Mouse (Mus musculus) left cerebral cortex, postnatal 36 days (tissue): ENCODE results near the gene Lrit3. TPM values are rescaled to one million over a fixed set of nuclear protein-coding genes. Genes with fewer than 3 reads are reported as not detected.
"Not testable (repeated sequence)": the region's sequence is repeated elsewhere in the genome, so short reads cannot be mapped to it uniquely, and the experiment has no call there.

Experiments used
- DNase-seq, 2 experiments: peaks; one replicate each; pipeline ENCODE4 v3.0.0; 2021 to 2022; ENCODE audit warnings: low spot score in 2 of 2, mixed read lengths in 1 of 2
- intact Hi-C: fragments of 180-260 bp; cut with DNase I; formaldehyde crosslinking; loops from one replicate; pipeline ENCODE4 v1.15.1; 2025
- total RNA-seq, 2 experiments: library from RNA; stranded (reverse); gene quantifications; 2 replicates each; pipeline ENCODE4 v1.2.3; 2021

Gene Lrit3
- total RNA-seq, 2 experiments from 2014 or later: not detected

DNA sequence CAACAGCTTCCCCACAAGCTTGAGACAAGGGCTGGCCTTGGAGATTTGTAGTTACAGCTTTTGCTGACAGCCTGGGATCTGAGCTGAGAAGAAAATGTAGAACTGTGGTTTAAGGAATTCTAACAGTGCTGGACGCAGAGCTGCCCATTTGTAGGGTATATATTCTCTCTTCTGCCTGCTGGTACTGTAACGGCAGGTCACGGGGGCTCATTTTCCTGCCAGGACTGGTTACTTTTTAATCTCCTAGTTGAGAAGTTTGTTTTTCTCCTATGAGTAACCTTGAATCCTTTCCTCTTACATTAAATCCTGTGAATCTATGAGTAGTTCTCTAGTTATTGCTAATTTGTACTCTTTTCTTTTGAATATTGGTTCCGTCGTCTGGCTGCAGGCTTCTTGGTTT lies 10.0 kb downstream of the Lrit3 start:
- intact Hi-C loops: no loop called here
- no peak for DNase-seq

DNA sequence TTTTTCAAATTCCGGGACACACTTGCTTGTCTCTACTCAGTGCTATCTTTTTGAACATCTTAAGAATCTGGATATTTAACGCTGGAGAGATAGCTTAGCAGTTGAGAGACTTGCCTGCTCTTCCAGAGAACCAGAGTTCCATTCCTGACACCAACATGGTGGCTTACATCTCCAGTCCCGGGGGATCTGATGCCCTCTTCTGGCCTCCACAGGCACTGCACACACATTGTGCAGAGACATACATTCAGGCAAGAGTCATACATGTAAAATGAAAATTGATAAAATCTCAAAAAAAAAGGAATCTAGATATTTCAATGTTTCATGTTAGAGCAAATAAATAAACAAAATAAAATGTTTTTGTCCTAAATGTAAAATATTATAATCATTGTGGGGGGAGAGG lies 21.1 kb downstream of the Lrit3 start:
- intact Hi-C loops: no loop called here
- DNase-seq: no peak

DNA sequence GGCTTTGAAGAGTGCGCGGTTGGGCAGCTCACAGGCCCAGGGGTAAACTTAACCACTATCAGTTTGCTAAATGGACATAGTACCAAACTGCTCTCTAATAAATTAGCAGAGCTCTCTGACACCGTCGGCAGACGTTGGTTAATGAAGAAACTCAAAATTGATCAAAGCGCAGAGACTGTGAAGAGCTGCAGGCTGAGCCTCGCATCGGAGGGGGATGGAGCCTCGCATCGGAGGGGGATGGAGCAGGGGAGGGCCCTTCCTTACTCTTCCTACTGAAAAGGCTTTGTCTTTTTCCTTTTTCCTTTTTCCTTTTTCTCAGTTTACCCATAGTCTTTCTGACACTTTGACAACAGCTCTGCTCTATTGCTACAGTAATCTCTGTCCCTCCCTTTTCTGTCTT lies 22.4 kb downstream of the Lrit3 start:
- intact Hi-C loops: no loop called here
- DNase-seq: no peak

DNA sequence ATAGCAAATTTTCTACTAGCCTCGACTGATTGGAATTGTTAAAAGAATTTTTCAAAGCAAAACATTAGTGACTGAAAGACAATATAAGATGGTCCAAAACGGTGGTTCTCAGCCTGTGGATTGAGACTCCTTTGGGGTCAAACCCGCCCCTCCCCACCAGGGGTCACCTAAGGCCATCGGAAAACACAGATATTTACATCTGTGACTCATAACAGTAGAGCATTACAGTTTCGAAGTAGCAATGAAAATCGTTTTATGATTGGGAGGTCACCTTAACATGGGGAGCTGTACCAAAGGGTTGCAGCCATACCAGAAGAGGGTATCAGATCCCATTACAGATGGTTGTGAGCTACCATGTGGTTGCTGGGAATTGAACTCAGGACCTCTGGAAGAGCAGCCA lies 32.6 kb downstream of the Lrit3 start:
- no peak for DNase-seq

DNA sequence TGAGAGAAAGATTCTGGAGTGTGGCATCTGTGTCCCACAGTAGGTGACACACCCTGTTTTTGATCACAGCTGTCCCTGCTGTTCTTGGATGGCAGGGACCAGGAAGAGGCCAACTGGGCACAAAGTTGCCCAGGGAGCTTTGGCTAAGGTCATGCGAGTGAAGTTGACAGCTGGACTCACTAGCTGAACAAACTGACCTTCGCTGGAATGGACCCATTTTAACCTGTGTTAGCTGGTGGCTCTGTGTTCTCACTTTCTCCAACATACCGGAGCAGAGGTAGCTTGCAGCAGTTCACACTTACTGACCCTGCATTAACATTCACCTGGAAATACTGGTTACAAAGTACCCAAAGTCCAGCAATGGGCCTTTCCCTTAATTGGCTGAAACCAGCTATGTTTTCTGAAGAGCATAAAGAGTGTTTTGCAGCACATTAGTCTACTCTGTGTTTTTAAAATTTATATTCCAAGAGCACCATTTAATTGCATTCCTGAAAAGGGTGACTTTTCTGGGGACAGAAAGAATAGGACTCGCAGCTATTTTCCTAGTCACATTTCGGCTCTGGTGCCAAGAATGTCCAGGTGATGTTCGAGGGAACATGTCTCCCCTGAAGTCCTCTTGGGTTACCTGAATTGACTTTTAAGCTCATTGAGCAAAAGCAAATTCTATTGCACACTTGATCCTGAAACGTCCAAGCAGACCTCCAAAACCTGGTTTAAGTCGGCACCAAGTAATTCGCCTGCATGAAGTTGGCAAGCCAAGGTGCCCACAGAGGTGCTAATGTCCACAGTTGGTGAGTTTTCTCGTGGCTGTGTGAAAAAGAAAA lies 36.6 kb downstream of the Lrit3 start:
- DNase-seq: no peak
- intact Hi-C loops: no loop called here

More for the DNA sequence above, 32.6 kb downstream of the Lrit3 start:
- intact Hi-C loops: no loop called here

DNA sequence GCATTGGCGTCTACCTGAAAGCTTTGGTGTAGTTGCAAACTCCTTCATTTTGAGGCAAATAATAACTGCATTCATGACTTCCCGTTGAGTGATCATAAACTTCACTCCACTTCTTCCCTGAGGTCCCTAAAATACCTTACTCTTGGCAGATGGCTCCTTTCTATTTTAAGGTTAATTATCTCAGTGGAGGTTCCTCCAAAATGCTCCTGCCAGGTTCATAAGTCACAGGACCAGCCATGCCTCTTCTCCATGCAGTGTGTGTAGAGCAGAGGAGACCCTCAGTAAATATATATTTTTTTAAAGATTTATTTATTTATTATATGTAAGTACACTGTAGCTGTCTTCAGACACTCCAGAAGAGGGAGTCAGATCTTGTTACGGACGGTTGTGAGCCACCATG lies 37.7 kb downstream of the Lrit3 start:
- intact Hi-C loops: no loop called here
- no peak for DNase-seq

DNA sequence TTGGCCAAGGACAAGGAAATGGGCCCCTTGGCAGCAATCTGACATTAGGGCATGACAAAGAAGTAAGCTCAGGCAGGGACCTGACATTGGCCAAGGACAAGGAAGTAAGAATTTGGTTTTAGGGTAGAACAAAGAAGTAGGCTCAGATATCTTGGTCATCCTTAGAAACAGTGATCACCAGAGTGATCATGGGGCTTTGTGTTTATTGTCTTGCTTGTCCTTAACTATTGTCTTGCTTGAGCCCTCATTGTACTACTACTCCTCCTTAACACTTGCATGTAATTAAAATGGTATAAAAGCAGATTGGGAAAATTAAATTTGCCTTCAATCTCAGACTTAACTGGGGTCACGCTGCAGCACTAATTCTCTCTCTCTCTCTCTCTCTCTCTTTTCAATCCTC lies 46.2 kb downstream of the Lrit3 start:
- DNase-seq, intact Hi-C loops: not testable (repeated sequence)

DNA sequence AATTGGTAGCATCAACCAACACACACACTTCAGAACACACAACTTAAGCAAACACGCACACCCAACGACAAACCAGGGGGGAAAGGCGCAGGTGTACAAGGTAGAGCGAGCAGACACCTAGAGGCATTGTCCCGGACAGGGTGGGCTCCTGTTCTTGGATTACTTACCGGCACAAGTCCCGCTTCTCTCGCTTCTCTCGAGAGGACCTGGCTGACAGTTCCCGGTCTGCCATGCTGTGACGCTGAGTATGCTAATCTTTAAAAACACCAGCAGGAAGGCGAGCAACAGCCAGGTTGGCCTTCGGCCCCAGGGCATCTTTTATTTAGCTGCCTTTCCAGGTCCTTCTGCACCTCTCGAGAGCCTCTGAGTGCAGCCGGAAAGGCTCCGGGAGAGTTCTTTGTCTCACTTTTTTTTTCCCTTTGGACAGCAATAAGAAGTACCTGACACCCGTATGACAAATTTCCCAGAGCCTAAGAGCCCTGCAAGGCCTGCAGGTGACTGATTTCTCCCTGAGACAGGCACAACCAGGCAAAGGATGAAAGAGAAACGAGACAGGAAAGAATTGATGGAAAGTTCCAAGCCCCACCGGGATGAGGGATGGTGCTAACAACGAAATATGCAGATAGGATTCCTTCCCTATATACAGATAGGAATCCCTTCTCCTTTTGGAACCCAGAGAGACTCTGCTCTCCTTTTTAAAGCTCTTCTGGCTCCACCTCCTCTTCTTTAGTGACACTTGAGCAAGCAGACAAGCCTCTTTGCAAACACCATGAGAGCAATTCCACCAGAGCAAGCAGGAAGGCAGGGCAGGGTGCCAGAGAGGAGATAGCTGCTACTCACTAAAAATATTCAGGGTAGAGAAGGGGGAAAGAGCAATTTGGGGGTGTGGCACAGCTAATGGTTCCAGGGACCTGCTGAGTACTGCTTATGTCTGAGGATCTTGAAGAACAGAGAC lies 48.9 kb downstream of the Lrit3 start, which contains the start of gene Egf:
Gene Egf (minus strand): TSS at position 667 of the 955 bp plus-strand sequence.
- intact Hi-C loops: no loop called here
- no peak for DNase-seq

DNA sequence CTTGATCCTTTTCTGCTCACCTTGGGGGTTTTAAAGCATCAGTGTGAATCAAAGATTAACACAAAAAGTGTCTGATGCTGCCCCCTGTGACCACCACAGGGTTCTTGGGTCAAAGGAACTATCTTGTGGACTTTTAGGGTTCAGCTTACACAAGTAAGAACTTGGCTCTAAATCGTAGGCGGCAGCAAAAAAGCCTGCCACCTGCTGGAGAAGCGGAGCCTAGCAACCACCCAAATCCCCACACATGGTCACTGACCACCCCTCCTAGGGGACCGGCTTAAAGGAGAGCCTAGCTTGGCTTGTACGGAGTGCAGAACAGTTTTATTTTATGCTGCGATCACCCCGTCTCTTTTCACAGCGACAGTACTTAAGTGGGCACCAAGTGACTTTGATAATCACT lies 59.0 kb downstream of the Lrit3 start:
- intact Hi-C loops: no loop called here
- DNase-seq: no peak

DNA sequence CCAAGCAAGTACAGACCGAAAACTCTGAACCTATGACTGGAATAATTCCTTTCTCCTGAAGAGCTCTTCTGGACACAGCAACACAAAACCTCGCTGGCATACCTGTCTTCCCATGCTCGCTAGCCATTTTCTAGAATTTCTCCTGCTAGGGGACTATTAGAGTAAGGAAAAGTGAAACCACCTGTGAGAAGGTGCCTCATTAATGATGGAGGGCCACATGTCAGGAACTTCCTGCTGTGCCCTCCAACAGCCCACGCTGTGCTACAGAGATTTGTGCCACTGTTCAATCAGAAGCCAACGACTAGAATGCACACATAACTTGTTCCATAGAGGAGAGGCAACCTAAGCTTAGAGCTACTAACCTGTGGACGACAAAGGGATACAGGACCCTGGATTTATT lies 61.0 kb downstream of the Lrit3 start:
- no peak for DNase-seq
- intact Hi-C loops: no loop called here

DNA sequence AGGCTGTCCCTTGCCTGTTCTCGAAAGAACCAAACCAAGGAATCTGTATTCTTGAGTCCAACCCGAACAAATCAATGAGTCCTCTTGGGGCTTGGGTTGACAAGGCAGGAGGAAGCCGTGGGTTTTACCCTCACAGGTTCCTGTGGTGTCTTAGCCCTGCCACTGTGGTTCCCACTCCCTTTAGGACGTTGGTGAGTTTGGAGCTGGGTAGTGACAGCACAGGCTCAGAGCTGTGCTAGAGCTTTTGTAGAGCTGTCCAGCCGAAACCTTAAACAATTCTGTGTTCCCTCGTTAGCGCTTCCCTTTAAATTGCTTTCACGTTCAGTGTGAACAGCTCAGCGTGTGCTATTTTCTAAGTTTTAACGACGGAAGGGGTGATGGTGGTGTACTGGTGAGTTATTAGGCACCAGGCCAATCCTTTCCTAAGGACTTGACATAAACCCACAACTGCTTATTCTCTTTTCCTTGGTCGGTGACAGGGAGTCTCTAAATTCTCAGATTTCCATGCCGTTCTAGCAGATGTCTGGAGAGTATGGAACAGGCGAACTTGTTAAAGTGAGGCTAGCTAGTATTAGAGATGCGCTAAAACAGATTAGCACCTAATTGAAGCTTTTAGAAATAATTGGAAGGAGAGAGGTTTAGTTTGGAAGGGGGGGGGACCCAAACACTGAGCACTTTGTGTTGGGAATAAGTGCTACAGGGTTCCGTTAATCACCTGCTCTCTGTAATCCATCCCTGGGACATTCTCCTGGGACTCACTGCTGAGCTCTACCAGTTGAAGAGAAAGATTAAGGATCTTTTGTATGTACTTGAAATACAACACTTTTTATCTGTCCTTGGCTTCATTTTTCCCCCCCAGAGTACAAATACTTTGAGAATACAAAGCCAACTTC lies 65.3 kb downstream of the Lrit3 start:
- DNase-seq: no peak
- intact Hi-C loops: no loop called here

Other genes starting within 250 kb of the Lrit3 start
- gene Egf, start 48.7 kb downstream of the Lrit3 start, total RNA-seq: 1 to 10 TPM; 1.6 to 2.9 TPM
- under 1 TPM; 0.76 to 0.97 TPM for gene Rrh, start 18.6 kb upstream of the Lrit3 start, total RNA-seq
- 10 to 100 TPM; 40.5 to 46.1 TPM for gene Gar1, start 27.4 kb upstream of the Lrit3 start, total RNA-seq
- not detected for gene Cfi, start 31.9 kb upstream of the Lrit3 start, total RNA-seq
- 10 to 100 TPM; 16.1 to 17.6 TPM for gene Pla2g12a, start 74.6 kb upstream of the Lrit3 start, total RNA-seq
- 1 to 10 TPM; 4.1 TPM for gene Casp6, start 97.4 kb upstream of the Lrit3 start, total RNA-seq
- 1 to 10 TPM; 1.2 to 2.9 TPM for gene Mcub, start 166.2 kb upstream of the Lrit3 start, total RNA-seq